Mouse (Mus musculus): ENCODE measurements around the gene Ndufaf4. TPM values are rescaled to one million over a fixed set of nuclear protein-coding genes. Genes with fewer than 3 reads are reported as not detected.
A peak's percentile ranks its signal among the peaks of the same experiment; 100 is the strongest.

The Ndufaf4 gene
- polyA plus RNA-seq, 1 experiment from 2014 or later, result 85.8 TPM

DNA sequence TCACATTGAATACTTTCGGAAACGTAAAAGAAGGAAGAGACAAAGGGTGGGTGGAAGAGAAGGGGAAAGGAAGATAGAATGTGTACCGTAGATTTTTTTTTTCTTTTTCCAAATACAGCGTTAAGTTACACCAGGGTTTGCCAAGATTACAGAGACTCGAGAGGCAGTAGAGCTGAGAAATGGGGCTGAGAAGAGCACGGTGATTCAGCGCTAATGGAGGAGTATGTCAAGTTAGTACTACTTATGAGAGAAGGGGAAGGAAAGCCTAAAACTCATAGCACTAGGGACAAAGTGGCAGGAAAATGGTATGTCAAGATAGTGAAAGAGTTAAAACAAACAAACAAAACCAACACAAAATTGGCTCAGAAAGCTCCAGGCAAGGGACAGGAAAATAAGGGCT, 532 bp upstream of the Ndufaf4 start:
- ATAC-seq (replicated peaks; ENCODE audit: insufficient number of reproducible peaks, low FRiP score, low TSS enrichment), result peak; percentile 48; the same call in 1 of the 2 replicates
- H3K4me1 ChIP-seq (ENCODE audit: control insufficient read depth, insufficient read depth, low read length), result no peaks in the 10 kb centered on the region
- H3K9me3 ChIP-seq (replicated peaks; ENCODE audit: control insufficient read depth, low read length), result no peaks in the 10 kb centered on the region
- peak overlapping the region; percentile 31 for H3K9ac ChIP-seq (ENCODE audit: low read depth, low read length)
- peak overlapping the region; percentile 85 for H3K4me3 ChIP-seq (ENCODE audit: low read depth, low read length)
- H3K27me3 ChIP-seq (ENCODE audit: control insufficient read depth, insufficient read depth, low read length), result no peaks in the 10 kb centered on the region
- H3K27ac ChIP-seq (ENCODE audit: low read depth, low read length), result no peak overlapping the region
- WGBS (ENCODE audit: insufficient replicate concordance), result 16% methylated on average over 7 of the region's 7 CpGs
- peaks cover 2% of the 10 kb centered on the region; the same call in 1 of the 2 replicates for H3K36me3 ChIP-seq (ENCODE audit: control insufficient read depth, insufficient read depth, low read length)
- H3K4me2 ChIP-seq, result peak overlapping the region; percentile 80

GRCm38 (mm10) chr4:24898636-24899035, 753 bp downstream of the Ndufaf4 start:
- ATAC-seq (replicated peaks; ENCODE audit: insufficient number of reproducible peaks, low FRiP score, low TSS enrichment), result no peak
- Histone ChIP-seq H3K4me1 (ENCODE audit: control insufficient read depth, insufficient read depth, low read length) (no peaks in the 10 kb centered on the region), H3K36me3 (ENCODE audit: control insufficient read depth, insufficient read depth, low read length) (peaks cover 2% of the 10 kb centered on the region), H3K9ac (ENCODE audit: low read depth, low read length) (peak overlapping the region; percentile 85), H3K27ac (ENCODE audit: low read depth, low read length) (no peak overlapping the region), H3K4me2 (peak overlapping the region; percentile 80), H3K27me3 (ENCODE audit: control insufficient read depth, insufficient read depth, low read length) (no peaks in the 10 kb centered on the region), H3K9me3 (replicated peaks; ENCODE audit: control insufficient read depth, low read length) (no peaks in the 10 kb centered on the region), H3K4me3 (ENCODE audit: low read depth, low read length) (peak overlapping the region; percentile 85)
- WGBS (ENCODE audit: insufficient replicate concordance), result 27% methylated on average over 8 of the region's 8 CpGs

DNA sequence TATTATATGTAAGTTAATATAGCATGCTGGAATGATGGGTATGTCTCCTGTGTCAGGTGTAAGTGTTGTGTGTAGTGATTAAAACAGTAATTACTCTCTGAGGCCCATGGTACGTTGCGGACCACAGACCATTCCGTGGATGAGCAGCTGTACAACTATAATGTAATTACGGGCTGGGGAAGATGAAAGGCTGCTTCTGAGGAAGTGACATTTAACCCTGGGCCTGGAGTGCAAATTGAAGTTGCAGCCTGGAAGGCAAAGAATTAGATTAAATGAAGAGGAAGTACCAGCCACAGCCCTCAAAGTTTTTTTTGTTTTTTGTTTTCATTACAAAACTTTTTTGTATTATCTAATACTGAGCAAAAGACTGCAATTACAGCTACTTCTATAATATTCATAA, 1.3 kb downstream of the Ndufaf4 start:
- no peak overlapping the region for H3K9ac ChIP-seq (ENCODE audit: low read depth, low read length)
- no peak overlapping the region for H3K27ac ChIP-seq (ENCODE audit: low read depth, low read length)
- H3K4me2 ChIP-seq, result peak overlapping the region; percentile 80
- no peaks in the 10 kb centered on the region for H3K9me3 ChIP-seq (replicated peaks; ENCODE audit: control insufficient read depth, low read length)
- H3K36me3 ChIP-seq (ENCODE audit: control insufficient read depth, insufficient read depth, low read length), result peaks cover 2% of the 10 kb centered on the region
- H3K4me3 ChIP-seq (ENCODE audit: low read depth, low read length), result peak overlapping the region; percentile 85
- no peak for ATAC-seq (replicated peaks; ENCODE audit: insufficient number of reproducible peaks, low FRiP score, low TSS enrichment)
- no peaks in the 10 kb centered on the region for H3K27me3 ChIP-seq (ENCODE audit: control insufficient read depth, insufficient read depth, low read length)
- no peaks in the 10 kb centered on the region for H3K4me1 ChIP-seq (ENCODE audit: control insufficient read depth, insufficient read depth, low read length)
- 68% methylated on average over 4 of the region's 4 CpGs for WGBS (ENCODE audit: insufficient replicate concordance)

- no peak for ATAC-seq (replicated peaks; ENCODE audit: insufficient number of reproducible peaks, low FRiP score, low TSS enrichment)
- 68% methylated on average over 3 of the region's 3 CpGs for WGBS (ENCODE audit: insufficient replicate concordance)
- Histone ChIP-seq H3K4me1 (ENCODE audit: control insufficient read depth, insufficient read depth, low read length) (no peaks in the 10 kb centered on the region), H3K4me2 (no peak overlapping the region), H3K27me3 (ENCODE audit: control insufficient read depth, insufficient read depth, low read length) (no peaks in the 10 kb centered on the region), H3K9me3 (replicated peaks; ENCODE audit: control insufficient read depth, low read length) (no peaks in the 10 kb centered on the region), H3K4me3 (ENCODE audit: low read depth, low read length) (no peak overlapping the region), H3K27ac (ENCODE audit: low read depth, low read length) (no peak overlapping the region), H3K9ac (ENCODE audit: low read depth, low read length) (no peak overlapping the region), H3K36me3 (ENCODE audit: control insufficient read depth, insufficient read depth, low read length) (no peaks in the 10 kb centered on the region; the same call in 1 of the 2 replicates)
Measured at GRCm38 (mm10) chr4:24907745-24908144, 9.9 kb downstream of the Ndufaf4 start.

DNA sequence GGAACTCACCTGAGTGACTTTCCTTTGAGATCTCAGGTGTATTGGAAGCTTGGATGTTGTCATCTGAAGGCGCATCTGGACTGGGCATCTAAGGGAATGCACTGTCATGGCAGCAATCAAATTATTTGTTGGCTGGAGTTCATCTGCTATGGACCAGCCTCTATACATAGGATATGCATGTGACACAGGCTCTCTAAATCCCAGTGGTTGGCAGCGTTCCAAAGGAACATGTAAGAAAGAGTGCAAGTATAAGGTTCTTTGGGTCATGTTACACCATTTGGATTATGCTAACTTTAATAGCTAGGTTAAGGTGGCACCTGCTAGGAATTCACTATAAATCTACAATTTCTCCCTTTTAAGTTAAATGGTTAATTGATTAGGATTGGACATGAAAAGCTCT, 17.7 kb downstream of the Ndufaf4 start:
- no peaks in the 10 kb centered on the region for H3K4me1 ChIP-seq (ENCODE audit: control insufficient read depth, insufficient read depth, low read length)
- H3K4me2 ChIP-seq, result no peak overlapping the region
- ATAC-seq (replicated peaks; ENCODE audit: insufficient number of reproducible peaks, low FRiP score, low TSS enrichment), result no peak
- no peak overlapping the region for H3K9ac ChIP-seq (ENCODE audit: low read depth, low read length)
- no peaks in the 10 kb centered on the region for H3K27me3 ChIP-seq (ENCODE audit: control insufficient read depth, insufficient read depth, low read length)
- no peaks in the 10 kb centered on the region for H3K36me3 ChIP-seq (ENCODE audit: control insufficient read depth, insufficient read depth, low read length)
- H3K4me3 ChIP-seq (ENCODE audit: low read depth, low read length), result no peak overlapping the region
- no peaks in the 10 kb centered on the region for H3K9me3 ChIP-seq (replicated peaks; ENCODE audit: control insufficient read depth, low read length)
- no peak overlapping the region for H3K27ac ChIP-seq (ENCODE audit: low read depth, low read length)
- WGBS (ENCODE audit: insufficient replicate concordance), result 75% methylated on average over 2 of the region's 2 CpGs

- Histone ChIP-seq H3K36me3 (ENCODE audit: control insufficient read depth, insufficient read depth, low read length) (no peaks in the 10 kb centered on the region), H3K4me1 (ENCODE audit: control insufficient read depth, insufficient read depth, low read length) (no peaks in the 10 kb centered on the region), H3K9ac (ENCODE audit: low read depth, low read length) (no peak overlapping the region), H3K27me3 (ENCODE audit: control insufficient read depth, insufficient read depth, low read length) (no peaks in the 10 kb centered on the region), H3K4me2 (no peak overlapping the region), H3K4me3 (ENCODE audit: low read depth, low read length) (no peak overlapping the region), H3K9me3 (replicated peaks; ENCODE audit: control insufficient read depth, low read length) (no peaks in the 10 kb centered on the region), H3K27ac (ENCODE audit: low read depth, low read length) (no peak overlapping the region)
- WGBS (ENCODE audit: insufficient replicate concordance), result 70% methylated on average over 5 of the region's 5 CpGs
- ATAC-seq (replicated peaks; ENCODE audit: insufficient number of reproducible peaks, low FRiP score, low TSS enrichment), result no peak
Measured at GRCm38 (mm10) chr4:24920006-24920577, 22.2 kb downstream of the Ndufaf4 start.

- no peak for ATAC-seq (replicated peaks; ENCODE audit: insufficient number of reproducible peaks, low FRiP score, low TSS enrichment)
- WGBS (ENCODE audit: insufficient replicate concordance), result 64% methylated on average over 2 of the region's 2 CpGs
Measured at GRCm38 (mm10) chr4:24924726-24925125, 26.8 kb downstream of the Ndufaf4 start.

DNA sequence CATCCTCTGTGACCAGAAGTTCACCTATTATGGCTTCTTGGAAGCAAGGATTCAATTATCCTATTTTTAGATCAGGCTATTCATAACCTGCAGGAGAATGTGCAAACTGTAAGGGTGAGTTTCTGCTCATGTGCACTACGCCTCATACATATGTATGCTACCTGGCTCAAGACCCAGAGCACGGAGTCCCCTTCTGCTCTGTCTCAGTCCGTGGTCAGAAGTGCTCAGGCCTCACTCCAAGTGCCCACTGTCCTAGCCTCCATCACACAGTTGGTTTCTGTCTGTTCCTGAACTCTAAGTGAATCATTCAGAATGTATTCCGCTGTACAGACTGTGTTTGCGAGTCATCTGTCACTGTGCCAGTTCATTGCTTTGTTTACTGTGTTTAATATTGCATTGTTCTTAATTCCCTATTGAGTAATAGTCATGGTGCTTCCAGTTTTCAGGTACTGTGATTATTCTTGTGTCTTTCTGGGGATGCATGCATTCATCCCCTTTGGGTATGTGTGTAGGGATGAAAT, 30.4 kb downstream of the Ndufaf4 start:
- no peak overlapping the region for H3K4me2 ChIP-seq
- no peaks in the 10 kb centered on the region for H3K36me3 ChIP-seq (ENCODE audit: control insufficient read depth, insufficient read depth, low read length)
- no peaks in the 10 kb centered on the region for H3K27me3 ChIP-seq (ENCODE audit: control insufficient read depth, insufficient read depth, low read length)
- ATAC-seq (replicated peaks; ENCODE audit: insufficient number of reproducible peaks, low FRiP score, low TSS enrichment), result no peak
- WGBS (ENCODE audit: insufficient replicate concordance), result 82% methylated on average over 5 of the region's 5 CpGs
- no peaks in the 10 kb centered on the region for H3K9me3 ChIP-seq (replicated peaks; ENCODE audit: control insufficient read depth, low read length)
- no peak overlapping the region for H3K9ac ChIP-seq (ENCODE audit: low read depth, low read length)
- no peak overlapping the region for H3K27ac ChIP-seq (ENCODE audit: low read depth, low read length)
- H3K4me1 ChIP-seq (ENCODE audit: control insufficient read depth, insufficient read depth, low read length), result no peaks in the 10 kb centered on the region
- no peak overlapping the region for H3K4me3 ChIP-seq (ENCODE audit: low read depth, low read length)

More at GRCm38 (mm10) chr4:24924726-24925125, 26.8 kb downstream of the Ndufaf4 start:
- no peak overlapping the region for H3K4me3 ChIP-seq (ENCODE audit: low read depth, low read length)
- H3K36me3 ChIP-seq (ENCODE audit: control insufficient read depth, insufficient read depth, low read length), result no peaks in the 10 kb centered on the region
- no peaks in the 10 kb centered on the region for H3K4me1 ChIP-seq (ENCODE audit: control insufficient read depth, insufficient read depth, low read length)
- no peaks in the 10 kb centered on the region for H3K27me3 ChIP-seq (ENCODE audit: control insufficient read depth, insufficient read depth, low read length)
- no peaks in the 10 kb centered on the region for H3K9me3 ChIP-seq (replicated peaks; ENCODE audit: control insufficient read depth, low read length)
- no peak overlapping the region for H3K4me2 ChIP-seq
- H3K27ac ChIP-seq (ENCODE audit: low read depth, low read length), result no peak overlapping the region
- no peak overlapping the region for H3K9ac ChIP-seq (ENCODE audit: low read depth, low read length)

DNA sequence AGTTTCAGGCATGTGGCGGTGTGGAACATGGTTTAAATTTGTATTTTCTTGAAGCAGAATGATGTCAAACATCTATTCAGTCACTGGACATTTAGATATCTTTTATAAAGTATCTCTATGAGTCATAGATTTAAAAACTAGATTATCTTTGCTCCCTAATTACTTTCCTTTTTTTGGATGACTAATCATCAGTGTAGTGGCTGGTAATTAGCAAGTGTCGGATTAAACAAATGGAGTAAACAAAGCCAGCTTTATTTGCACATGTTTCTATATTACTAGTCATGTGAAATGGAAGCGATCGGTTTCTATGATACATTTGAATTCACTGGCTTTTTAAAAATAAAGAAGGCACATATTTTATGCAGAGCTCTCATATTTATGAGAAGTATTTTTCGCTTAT, 31.0 kb downstream of the Ndufaf4 start:
- Histone ChIP-seq H3K27me3 (ENCODE audit: control insufficient read depth, insufficient read depth, low read length) (no peaks in the 10 kb centered on the region), H3K9me3 (replicated peaks; ENCODE audit: control insufficient read depth, low read length) (no peaks in the 10 kb centered on the region), H3K27ac (ENCODE audit: low read depth, low read length) (no peak overlapping the region), H3K4me1 (ENCODE audit: control insufficient read depth, insufficient read depth, low read length) (no peaks in the 10 kb centered on the region), H3K4me3 (ENCODE audit: low read depth, low read length) (no peak overlapping the region), H3K4me2 (no peak overlapping the region), H3K36me3 (ENCODE audit: control insufficient read depth, insufficient read depth, low read length) (no peaks in the 10 kb centered on the region), H3K9ac (ENCODE audit: low read depth, low read length) (no peak overlapping the region)
- no peak for ATAC-seq (replicated peaks; ENCODE audit: insufficient number of reproducible peaks, low FRiP score, low TSS enrichment)
- WGBS (ENCODE audit: insufficient replicate concordance), result 78% methylated on average over 5 of the region's 5 CpGs

Data from heart, embryonic 11.5 days (tissue).